Mouse (Mus musculus): ENCODE results near the gene Tnf. TPM values are rescaled to one million over a fixed set of nuclear protein-coding genes. Genes with fewer than 3 reads are reported as not detected.
A peak's percentile ranks its signal among the peaks of the same experiment; 100 is the strongest.
"Not testable (repeated sequence)": the region's sequence is repeated elsewhere in the genome, so short reads cannot be mapped to it uniquely, and the experiment has no call there.

The Tnf gene
- polyA plus RNA-seq, 1 experiment from 2014 or later: 0.32 TPM

GRCm38 (mm10) chr17:35236390-35236746, 34.6 kb upstream of the Tnf start:
- Histone ChIP-seq H3K36me3 (ENCODE audit: control insufficient read depth, insufficient read depth, low read length) (no peaks in the 10 kb centered on the region; the same call in 1 of the 2 replicates), H3K27me3 (ENCODE audit: control insufficient read depth, insufficient read depth, low read length) (no peaks in the 10 kb centered on the region), H3K9me3 (ENCODE audit: control insufficient read depth, low read length) (no peaks in the 10 kb centered on the region), H3K4me3 (ENCODE audit: low read depth, low read length) (peak overlapping the region; percentile 56), H3K4me1 (replicated peaks; ENCODE audit: control insufficient read depth, insufficient read depth) (peaks cover 6% of the 10 kb centered on the region), H3K4me2 (replicated peaks; ENCODE audit: low read depth) (peak overlapping the region; percentile 91), H3K27ac (replicated peaks) (peak overlapping the region; percentile 97), H3K9ac (ENCODE audit: low read length) (peak overlapping the region; percentile 86)
- under 1% methylated on average over 18 of the region's 18 CpGs for WGBS
- DNase-seq (ENCODE audit: low spot score) (peak; percentile 96), ATAC-seq (ENCODE audit: low FRiP score, low TSS enrichment) (peak; percentile 68)
- TF ChIP-seq CTCF (IDR thresholded peaks at IDR 0.05; ENCODE audit: low read depth) (peak; percentile 100), EP300 (optimal IDR thresholded peaks at IDR 0.05) (no peak)

GRCm38 (mm10) chr17:35235614-35236389, 34.0 kb upstream of the Tnf start, which contains the start of gene Nfkbil1:
Nfkbil1 (minus strand) TSS chr17:35235792.
- WGBS: under 1% methylated on average over 35 of the region's 35 CpGs
- DNase-seq (ENCODE audit: low spot score) (peak; percentile 91), ATAC-seq (ENCODE audit: low FRiP score, low TSS enrichment) (peak; percentile 80)
- H3K4me1 ChIP-seq (replicated peaks; ENCODE audit: control insufficient read depth, insufficient read depth): peaks cover 3% of the 10 kb centered on the region
- peak within 1 kb of the TSS; percentile 97 for H3K27ac ChIP-seq (replicated peaks)
- TF ChIP-seq EP300 (optimal IDR thresholded peaks at IDR 0.05) (peak; percentile 63), CTCF (IDR thresholded peaks at IDR 0.05; ENCODE audit: low read depth) (no peak)
- H3K36me3 ChIP-seq (ENCODE audit: control insufficient read depth, insufficient read depth, low read length): no peaks in the 10 kb centered on the region; the same call in 1 of the 2 replicates
- H3K27me3 ChIP-seq (ENCODE audit: control insufficient read depth, insufficient read depth, low read length): no peaks in the 10 kb centered on the region
- no peaks in the 10 kb centered on the region for H3K9me3 ChIP-seq (ENCODE audit: control insufficient read depth, low read length)
- H3K4me2 ChIP-seq (replicated peaks; ENCODE audit: low read depth): peak within 1 kb of the TSS; percentile 91
- H3K9ac ChIP-seq (ENCODE audit: low read length): peak within 1 kb of the TSS; percentile 86
- H3K4me3 ChIP-seq (ENCODE audit: low read depth, low read length): peak within 1 kb of the TSS; percentile 56

- 4% methylated on average over 31 of the region's 31 CpGs for WGBS
- Histone ChIP-seq H3K27ac (replicated peaks) (peak overlapping the region; percentile 97), H3K9me3 (ENCODE audit: control insufficient read depth, low read length) (no peaks in the 10 kb centered on the region), H3K4me3 (ENCODE audit: low read depth, low read length) (peak overlapping the region; percentile 56), H3K27me3 (ENCODE audit: control insufficient read depth, insufficient read depth, low read length) (no peaks in the 10 kb centered on the region), H3K36me3 (ENCODE audit: control insufficient read depth, insufficient read depth, low read length) (no peaks in the 10 kb centered on the region; the same call in 1 of the 2 replicates), H3K9ac (ENCODE audit: low read length) (peak overlapping the region; percentile 86), H3K4me2 (replicated peaks; ENCODE audit: low read depth) (peak overlapping the region; percentile 91), H3K4me1 (replicated peaks; ENCODE audit: control insufficient read depth, insufficient read depth) (peaks cover 2% of the 10 kb centered on the region)
- DNase-seq (ENCODE audit: low spot score) (peak; percentile 66), ATAC-seq (ENCODE audit: low FRiP score, low TSS enrichment) (0 out of 2 replicates have a peak, but pooled peaks have one; percentile 5)
- peak; percentile 30; the same call in 1 of the 2 replicates for TF ChIP-seq CTCF (IDR thresholded peaks at IDR 0.05; ENCODE audit: low read depth)
- TF ChIP-seq EP300 (optimal IDR thresholded peaks at IDR 0.05): no peak
Observed at GRCm38 (mm10) chr17:35234903-35235302, 33.1 kb upstream of the Tnf start.

GRCm38 (mm10) chr17:35234090-35234489, 32.3 kb upstream of the Tnf start:
- DNase-seq (ENCODE audit: low spot score); H3K4me1 ChIP-seq (replicated peaks; ENCODE audit: control insufficient read depth, insufficient read depth); H3K9ac ChIP-seq (ENCODE audit: low read length); H3K36me3 ChIP-seq (ENCODE audit: control insufficient read depth, insufficient read depth, low read length); H3K9me3 ChIP-seq (ENCODE audit: control insufficient read depth, low read length); H3K27me3 ChIP-seq (ENCODE audit: control insufficient read depth, insufficient read depth, low read length); ATAC-seq (ENCODE audit: low FRiP score, low TSS enrichment); H3K4me3 ChIP-seq (ENCODE audit: low read depth, low read length): not testable (repeated sequence)
- WGBS: 67% methylated on average over 7 of the region's 7 CpGs
- Histone ChIP-seq H3K27ac (replicated peaks) (peak overlapping the region; percentile 85), H3K4me2 (replicated peaks; ENCODE audit: low read depth) (peak overlapping the region; percentile 91)

GRCm38 (mm10) chr17:35233114-35233980, 31.5 kb upstream of the Tnf start, which contains the start of gene Atp6v1g2:
Atp6v1g2 (plus strand) TSS chr17:35233660.
- 35% methylated on average over 18 of the region's 18 CpGs for WGBS
- TF ChIP-seq CTCF (IDR thresholded peaks at IDR 0.05; ENCODE audit: low read depth) (no peak), EP300 (optimal IDR thresholded peaks at IDR 0.05) (no peak)
- peak within 1 kb of the TSS; percentile 91 for H3K4me2 ChIP-seq (replicated peaks; ENCODE audit: low read depth)
- DNase-seq (ENCODE audit: low spot score): peak; percentile 60
- H3K9me3 ChIP-seq (ENCODE audit: control insufficient read depth, low read length): no peaks in the 10 kb centered on the region
- peaks cover 4% of the 10 kb centered on the region for H3K36me3 ChIP-seq (ENCODE audit: control insufficient read depth, insufficient read depth, low read length)
- H3K27ac ChIP-seq (replicated peaks): peak within 1 kb of the TSS; percentile 97
- H3K4me3 ChIP-seq (ENCODE audit: low read depth, low read length): peak within 1 kb of the TSS; percentile 56
- peak within 1 kb of the TSS; percentile 86; the same call in 1 of the 2 replicates for H3K9ac ChIP-seq (ENCODE audit: low read length)
- ATAC-seq (ENCODE audit: low FRiP score, low TSS enrichment): peak; percentile 17
- H3K27me3 ChIP-seq (ENCODE audit: control insufficient read depth, insufficient read depth, low read length): no peaks in the 10 kb centered on the region
- H3K4me1 ChIP-seq (replicated peaks; ENCODE audit: control insufficient read depth, insufficient read depth): peaks cover 2% of the 10 kb centered on the region
